Mouse (Mus musculus) kidney, adult 11 months (tissue): Measurements from ENCODE around the gene Hs6st3.

Experiments
- DNase-seq: peaks from one replicate; pipeline ENCODE4 v3.0.0; 2022

Gene Hs6st3

GRCm38 (mm10) chr14:119813898-119814297 is 675.8 kb downstream of the Hs6st3 start:
- no peak for DNase-seq

- DNase-seq, result no peak
These were observed 677.5 kb downstream of the Hs6st3 start for GRCm38 (mm10) chr14:119815616-119816015.

DNA sequence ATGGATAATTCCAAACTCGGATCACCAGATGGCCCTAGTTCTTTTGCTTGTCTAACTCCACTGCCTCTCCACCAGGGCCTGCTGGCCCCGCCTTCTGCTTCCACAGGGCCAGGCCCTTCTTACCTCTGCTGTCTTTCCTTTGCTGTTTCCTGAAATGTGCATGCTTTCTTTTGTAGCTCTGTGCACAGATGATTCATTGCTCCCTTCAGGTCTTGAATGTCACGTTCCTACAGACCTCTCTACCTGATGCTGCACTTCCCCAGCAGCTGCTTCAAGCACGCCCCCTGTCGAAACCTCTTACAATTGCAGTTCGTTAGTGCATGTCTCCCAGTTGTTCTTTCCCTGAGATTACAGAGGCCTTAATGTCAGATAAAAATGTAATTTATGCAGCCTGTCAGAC is 682.4 kb downstream of the Hs6st3 start:
- DNase-seq, result no peak

DNA sequence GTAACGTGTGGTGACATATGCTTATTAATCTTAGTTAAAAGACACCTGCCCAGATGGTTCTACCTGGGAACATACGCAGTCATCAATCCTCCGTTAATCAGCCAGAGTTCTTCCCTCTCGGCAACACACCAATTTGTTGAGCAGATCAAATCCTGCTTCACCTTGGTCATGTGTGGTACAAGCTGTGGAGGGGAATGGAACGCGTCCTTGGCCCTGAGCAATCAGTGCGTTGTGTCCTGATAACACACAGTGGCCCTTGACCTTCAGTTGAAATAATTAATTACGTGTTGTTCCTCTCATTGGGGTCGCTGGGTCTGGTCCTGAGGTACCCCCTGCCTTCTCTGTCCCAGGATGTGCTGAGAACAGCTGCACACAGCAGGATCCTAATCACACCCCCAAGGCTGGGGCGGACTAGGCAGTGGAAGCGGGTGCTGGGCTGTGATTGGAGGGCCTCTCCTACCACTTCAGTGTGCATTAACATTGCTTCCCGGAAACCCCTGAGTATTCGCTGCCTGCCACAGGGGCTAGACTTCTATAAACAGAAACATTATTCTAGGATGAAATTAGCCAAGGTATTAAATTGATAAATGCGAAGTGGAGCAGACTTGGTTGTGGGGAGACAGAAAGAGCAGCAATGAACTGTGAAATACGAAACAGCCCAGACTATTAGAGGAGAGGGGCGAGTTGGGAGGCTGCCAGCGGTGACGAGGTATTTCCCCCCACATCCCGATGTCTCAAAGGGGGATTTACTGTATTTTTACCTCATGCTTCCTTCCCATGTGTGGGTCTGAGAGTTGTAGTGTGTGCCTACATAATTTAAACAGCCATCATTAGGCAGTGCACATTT is 693.2 kb downstream of the Hs6st3 start:
- DNase-seq, result no peak

GRCm38 (mm10) chr14:119832012-119832325 is 693.8 kb downstream of the Hs6st3 start:
- DNase-seq, result no peak

GRCm38 (mm10) chr14:119832940-119833339 is 694.8 kb downstream of the Hs6st3 start:
- no peak for DNase-seq

DNA sequence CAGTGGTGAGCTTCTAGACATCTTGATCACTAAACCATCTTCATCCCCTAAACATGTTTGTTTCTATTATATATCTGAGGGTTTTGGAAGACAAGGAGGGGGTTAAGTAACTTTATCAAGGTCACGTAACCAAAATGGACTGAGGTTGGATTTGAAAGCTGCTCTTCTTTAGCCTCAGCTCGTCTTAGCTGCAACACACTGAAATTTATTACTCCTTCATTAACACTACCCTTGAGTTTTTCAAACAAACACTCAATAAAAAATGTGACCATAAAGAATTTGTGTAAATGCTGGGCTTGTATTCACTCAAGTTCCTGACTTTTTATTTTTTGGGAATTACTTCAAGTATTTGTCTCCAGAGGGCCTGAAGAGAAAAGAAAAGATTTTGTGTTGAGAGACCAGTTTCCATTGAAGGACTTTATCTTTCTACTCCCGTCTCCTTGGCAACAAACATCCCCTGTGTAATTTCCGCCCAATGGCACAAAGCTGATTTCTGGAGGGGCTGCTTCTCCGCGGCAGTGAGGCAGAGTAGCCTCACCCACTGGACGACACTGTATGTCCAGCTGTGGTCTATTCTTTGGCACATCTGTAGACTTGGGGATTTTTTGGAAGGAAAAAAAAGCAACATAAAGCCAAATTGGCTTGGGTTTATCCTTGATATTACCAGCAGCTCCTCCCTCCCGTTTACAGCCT is 696.0 kb downstream of the Hs6st3 start:
- no peak for DNase-seq

- no peak for DNase-seq
These were observed 697.9 kb downstream of the Hs6st3 start for GRCm38 (mm10) chr14:119836051-119836450.

- DNase-seq, result no peak
These were observed 709.4 kb downstream of the Hs6st3 start for GRCm38 (mm10) chr14:119847540-119847939.

- DNase-seq, result no peak
These were observed 710.7 kb downstream of the Hs6st3 start for GRCm38 (mm10) chr14:119848759-119849298.

DNA sequence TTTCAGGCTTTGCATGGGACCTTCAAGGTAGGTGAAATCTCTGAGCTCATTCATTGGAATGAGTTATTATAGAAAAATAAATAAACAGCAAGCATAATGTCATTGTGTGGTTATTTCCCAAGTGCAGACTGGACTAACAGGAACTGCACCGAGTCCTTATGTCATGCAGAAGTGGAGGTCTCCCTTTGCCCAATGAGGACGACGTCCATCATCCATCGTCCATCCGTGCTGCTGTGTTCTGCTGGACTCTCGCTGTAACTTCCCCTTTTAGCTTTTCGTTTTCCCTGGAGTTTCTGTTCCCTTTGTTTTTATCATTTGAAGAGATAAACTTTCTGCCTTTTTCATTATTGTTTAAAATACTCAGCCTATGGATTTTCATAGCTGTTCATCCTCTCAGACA is 711.2 kb downstream of the Hs6st3 start:
- no peak for DNase-seq

DNA sequence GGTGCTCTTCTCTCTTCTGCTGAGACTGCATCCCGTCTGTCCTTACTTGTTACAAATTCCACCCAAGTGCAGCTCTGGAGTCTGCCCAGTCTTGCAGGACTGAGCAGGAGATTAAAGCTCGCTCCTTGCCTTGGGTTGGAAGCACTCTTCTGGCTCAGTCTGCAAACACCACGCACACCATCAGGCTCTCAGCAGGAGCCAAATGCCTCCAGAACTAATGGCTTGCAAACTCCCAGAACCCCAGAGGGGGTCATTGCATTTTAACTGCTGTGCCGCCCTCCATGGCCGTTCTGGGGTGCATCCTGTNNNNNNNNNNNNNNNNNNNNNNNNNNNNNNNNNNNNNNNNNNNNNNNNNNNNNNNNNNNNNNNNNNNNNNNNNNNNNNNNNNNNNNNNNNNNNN is 714.0 kb downstream of the Hs6st3 start:
- DNase-seq, result peak; percentile 9

GRCm38 (mm10) chr14:119857338-119858291 is 719.5 kb downstream of the Hs6st3 start:
- DNase-seq, result no peak

- DNase-seq, result no peak
These were observed 735.5 kb downstream of the Hs6st3 start for GRCm38 (mm10) chr14:119873617-119874016.

DNA sequence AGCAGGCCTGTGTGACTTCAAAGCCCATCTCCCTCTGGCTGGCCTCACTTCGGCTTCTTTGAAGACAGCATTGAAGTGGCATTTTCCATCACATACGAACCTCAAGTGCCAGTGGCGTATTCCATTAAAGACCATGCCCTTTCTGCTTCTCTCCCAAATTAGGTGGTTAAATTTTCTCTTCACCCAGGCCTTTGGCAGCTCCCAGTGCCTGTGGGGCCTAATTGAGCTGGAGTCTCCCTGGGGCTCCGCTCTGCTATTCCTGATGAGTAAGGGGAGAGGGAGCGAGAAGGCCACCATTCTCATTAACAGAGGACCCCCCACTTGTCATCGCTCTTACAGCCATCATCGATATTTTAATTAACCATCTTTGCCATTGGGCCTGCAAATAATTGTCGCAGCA is 754.8 kb downstream of the Hs6st3 start:
- DNase-seq, result no peak

DNA sequence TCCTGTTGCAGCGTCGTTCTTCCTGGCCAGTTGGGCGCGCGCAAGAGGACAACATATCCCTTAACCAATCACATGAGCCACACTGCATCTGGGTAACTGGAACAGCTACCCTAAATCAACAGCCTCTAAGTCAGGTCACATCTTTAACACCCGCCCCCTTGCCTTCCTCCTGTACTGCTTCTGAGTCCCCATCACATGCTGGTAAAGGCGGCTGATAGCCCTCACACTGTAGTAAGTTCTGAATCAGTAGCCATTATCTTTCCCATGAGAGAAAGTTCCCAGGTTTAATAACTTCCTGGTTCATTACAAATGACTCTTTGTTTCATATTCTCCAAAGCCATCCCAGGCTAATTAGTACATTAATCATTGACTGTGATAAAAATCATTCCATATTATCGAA is 757.0 kb downstream of the Hs6st3 start:
- DNase-seq, result no peak

DNA sequence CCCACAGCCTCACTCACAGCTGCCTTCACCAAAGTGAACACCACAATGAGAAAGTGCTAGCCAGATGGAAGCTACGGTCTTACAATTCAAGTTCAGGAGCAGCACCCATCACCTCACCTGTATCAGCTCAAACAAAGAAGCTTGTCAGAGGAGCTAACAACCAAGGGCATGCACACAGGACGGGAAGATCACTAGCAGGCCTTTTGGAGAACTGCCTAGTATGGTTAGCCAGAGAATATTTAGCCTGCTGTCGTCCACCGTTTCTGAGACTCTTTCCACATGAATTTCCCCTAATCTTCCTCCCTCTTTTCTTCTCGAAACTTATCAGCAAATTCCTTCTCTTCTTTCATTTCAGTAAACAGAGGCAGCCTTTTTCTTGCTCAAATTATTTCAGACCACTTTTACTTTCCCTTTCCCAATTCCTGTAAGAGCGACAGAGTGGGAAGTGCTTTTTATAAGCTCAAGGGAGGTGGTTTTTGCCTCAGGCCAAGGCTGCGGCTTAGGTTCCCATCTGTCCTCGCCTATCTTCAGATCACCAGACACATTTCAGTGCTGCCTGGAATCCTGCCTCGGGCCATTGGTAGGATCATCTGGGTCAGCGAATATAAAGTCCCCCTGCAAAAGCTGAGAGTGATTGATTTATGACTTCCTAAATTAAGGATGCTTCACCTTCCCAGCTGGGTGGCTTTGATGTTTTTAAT is 757.8 kb downstream of the Hs6st3 start:
- no peak for DNase-seq

DNA sequence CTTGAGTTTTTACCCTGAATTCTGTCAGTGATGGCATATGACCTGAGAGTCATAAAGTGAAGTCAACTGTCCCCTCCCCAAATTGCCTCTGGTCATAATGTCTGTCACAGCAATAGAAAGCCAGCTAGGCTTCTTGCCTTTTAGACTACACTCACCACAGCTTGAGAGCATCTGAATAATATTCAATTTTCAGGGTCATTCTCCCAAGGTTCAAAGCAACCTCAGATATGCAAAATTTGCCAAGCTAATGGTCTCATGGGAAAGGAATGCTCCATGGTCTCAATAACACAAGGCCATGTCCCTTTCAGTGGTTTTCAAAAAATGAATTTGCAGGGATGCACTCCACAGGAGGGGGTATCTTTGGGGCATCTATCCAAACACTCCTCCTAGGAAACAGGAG is 764.3 kb downstream of the Hs6st3 start:
- DNase-seq, result no peak

DNA sequence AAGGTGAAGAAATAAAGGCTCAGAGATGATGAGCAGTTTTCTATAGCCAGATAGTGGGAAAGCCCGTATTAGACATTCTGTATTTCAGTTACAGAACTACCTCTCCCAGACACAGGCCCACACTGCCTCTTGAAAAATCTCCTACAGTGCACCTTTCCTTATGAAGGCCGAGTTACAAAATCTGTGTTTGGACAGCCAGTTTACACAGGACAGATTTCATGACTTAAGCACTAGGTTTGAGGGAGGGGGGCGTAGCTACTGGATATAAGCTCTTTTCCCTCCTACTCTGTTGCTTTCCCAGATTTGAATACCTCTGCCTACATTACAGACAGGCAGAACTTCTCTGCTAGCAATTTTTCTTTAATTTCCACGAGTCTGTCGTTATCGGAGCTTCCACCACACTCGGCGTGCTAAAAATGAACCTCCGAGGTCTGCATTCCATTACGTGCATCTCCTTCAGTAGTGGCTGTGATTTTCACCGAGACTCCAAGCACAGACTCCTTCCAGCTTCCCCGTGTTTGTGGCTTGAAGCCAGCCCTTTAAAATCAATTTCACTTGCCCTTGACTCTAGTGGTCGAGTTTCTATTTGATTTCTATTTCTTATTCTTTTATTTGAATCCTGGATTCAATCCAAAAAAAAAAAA is 770.0 kb downstream of the Hs6st3 start:
- no peak for DNase-seq

- DNase-seq, result no peak
These were observed 776.4 kb downstream of the Hs6st3 start for GRCm38 (mm10) chr14:119914508-119914907.

- no peak for DNase-seq
These were observed 780.3 kb downstream of the Hs6st3 start for GRCm38 (mm10) chr14:119918281-119919034.
